Mouse (Mus musculus): ENCODE data around the gene Fbxo11.

DNA sequence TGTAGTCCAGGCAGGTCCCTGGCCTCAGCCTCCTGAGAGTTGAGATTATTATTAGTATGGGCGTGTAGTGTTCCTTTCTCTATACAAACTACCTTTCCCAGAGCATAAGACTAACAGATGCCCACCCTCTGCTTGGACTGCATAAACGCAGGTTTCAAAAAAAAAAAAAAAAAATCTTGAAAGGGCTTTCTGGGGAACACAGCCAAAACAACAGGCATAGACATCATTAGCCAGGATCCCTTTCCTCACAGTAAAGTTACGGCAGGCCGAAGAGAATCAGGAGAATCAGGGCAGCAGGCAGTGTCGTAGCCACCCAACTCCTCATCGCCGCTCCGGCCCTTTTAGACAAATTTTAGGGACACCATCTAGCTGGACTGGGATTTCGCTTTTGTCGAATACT, 28.7 kb upstream of the Fbxo11 start:
- no peak for TF ChIP-seq GATA1 (IDR thresholded peaks at IDR 0.05; ENCODE audit: borderline replicate concordance, low read length)
- TF ChIP-seq FLI1 (IDR thresholded peaks at IDR 0.05; ENCODE audit: low read length): no peak
